8 mouse cellular contexts compared by ENCODE assay signal in genomic region chr5:115790436-115790835, GRCm38 (mm10). TPM values are rescaled to one million over a fixed set of nuclear protein-coding genes. Genes with fewer than 3 reads are reported as not detected.
DNase-seq lines count a peak whose midpoint lies in the region; ATAC-seq lines count a peak whose summit lies in the region.

No protein-coding gene starts in this region.

- peak; percentile 5 for DNase-seq in ovary, postnatal 10 days (ENCODE audit: low spot score)
- DNase-seq in ovary, adult 18-20 months (ENCODE audit: low spot score) = no peak
- DNase-seq in c-Kit-negative CD71-positive TER-119-positive erythroid progenitor cells, embryonic 14.5 days (ENCODE audit: low read depth, low spot score) = peak; percentile 42
- DNase-seq in induced T-regulatory cell, adult 2 months (ENCODE audit: low read depth) = peak; percentile 77
- DNase-seq in limb, embryonic 10.5 days (ENCODE audit: low spot score) = peak; percentile 59
- DNase-seq in ovary, postnatal 36 days (ENCODE audit: low spot score) = peak; percentile 15
- DNase-seq in thymus, postnatal 25 days = peak; percentile 73

- no peak overlapping the region for H3K4me3 ChIP-seq in forebrain, embryonic 13.5 days
- no peak overlapping the region for H3K4me3 ChIP-seq in limb, embryonic 10.5 days

- 24% methylated on average over 3 of the region's 3 CpGs for WGBS in forebrain, embryonic 13.5 days
- 21% methylated on average over 3 of the region's 3 CpGs for WGBS in limb, embryonic 10.5 days

- H3K9me3 ChIP-seq in forebrain, embryonic 13.5 days (replicated peaks) = peaks cover 14% of the 10 kb centered on the region; the same call in 1 of the 2 replicates
- H3K9me3 ChIP-seq in limb, embryonic 10.5 days (replicated peaks) = no peaks in the 10 kb centered on the region

- H3K4me2 ChIP-seq in forebrain, embryonic 13.5 days = no peak overlapping the region

- 0 out of 2 replicates have a peak, but pooled peaks have one; percentile 27 for ATAC-seq in forebrain, embryonic 13.5 days

- H3K27ac ChIP-seq in forebrain, embryonic 13.5 days = no peak overlapping the region
- H3K27ac ChIP-seq in limb, embryonic 10.5 days = no peak overlapping the region

- no peaks in the 10 kb centered on the region for H3K4me1 ChIP-seq in forebrain, embryonic 13.5 days
- no peaks in the 10 kb centered on the region for H3K4me1 ChIP-seq in limb, embryonic 10.5 days

- H3K27me3 ChIP-seq in forebrain, embryonic 13.5 days = no peaks in the 10 kb centered on the region
- no peaks in the 10 kb centered on the region for H3K27me3 ChIP-seq in limb, embryonic 10.5 days (ENCODE audit: low read depth, poor library complexity, severe bottlenecking)

- no peaks in the 10 kb centered on the region for H3K36me3 ChIP-seq in forebrain, embryonic 13.5 days (ENCODE audit: poor library complexity, severe bottlenecking)
- H3K36me3 ChIP-seq in limb, embryonic 10.5 days = no peaks in the 10 kb centered on the region

- H3K9ac ChIP-seq in forebrain, embryonic 13.5 days = no peak overlapping the region

RNA-seq across cellular contexts. Expression of gene Cit, which starts 54.6 kb away (rescaled TPM):
- polyA plus RNA-seq in forebrain, embryonic 13.5 days (2015; fragmentation: Nextera tagmentation; extraction: Ambion mirVana) = 30.8 and 31.3 TPM in 2 replicates
- 36.0 and 39.4 TPM in 2 replicates for polyA plus RNA-seq in limb, embryonic 10.5 days (2016; fragmentation: Nextera tagmentation; extraction: Ambion mirVana)

RNA-seq across cellular contexts. Expression of gene Bicdl1, which starts 59.0 kb away (rescaled TPM):
- polyA plus RNA-seq in forebrain, embryonic 13.5 days (2015; fragmentation: Nextera tagmentation; extraction: Ambion mirVana) = 15.6 and 18.8 TPM in 2 replicates
- polyA plus RNA-seq in limb, embryonic 10.5 days (2016; fragmentation: Nextera tagmentation; extraction: Ambion mirVana) = 7.1 and 8.3 TPM in 2 replicates
